Mouse (Mus musculus) forebrain, embryonic 14.5 days (tissue): Measurements from ENCODE around the gene Rhbdl1. TPM values are rescaled to one million over a fixed set of nuclear protein-coding genes. Genes with fewer than 3 reads are reported as not detected.

ENCODE experiments used
- ATAC-seq: fragments of 200-750 bp; cut with Nextera tagmentation; 2 replicates; pipeline ENCODE4 v1.8.0; 2017; ENCODE audit warnings: mild to moderate bottlenecking, moderate library complexity
- DNase-seq: peaks from one replicate; pipeline ENCODE4 v3.0.0-alpha.2; 2015; ENCODE audit warnings: low spot score
- H3K27ac ChIP-seq: fragments of 300-500 bp; sonication (generic); 2 replicates; pipeline ENCODE4 v1.5.1; 2014; ENCODE audit warnings: low read depth, mild to moderate bottlenecking, control low read depth, low read length, moderate library complexity
- H3K27me3 ChIP-seq: fragments of 300-500 bp; sonication (generic); replicated peaks from 2 replicates; pipeline ENCODE4 v1.6.1; 2014; ENCODE audit warnings: low read length, control low read depth, mixed read lengths; ENCODE audit not compliant: control insufficient read depth, insufficient read depth
- H3K36me3 ChIP-seq: fragments of 300-500 bp; sonication (generic); 2 replicates; pipeline ENCODE4 v1.6.1; 2014; ENCODE audit warnings: low read length, control low read depth; ENCODE audit not compliant: control insufficient read depth, insufficient read depth
- H3K4me1 ChIP-seq: fragments of 300-500 bp; sonication (generic); 2 replicates; pipeline ENCODE4 v1.6.1; 2014; ENCODE audit warnings: antibody characterized with exemption, low read length, control low read depth; ENCODE audit not compliant: control insufficient read depth, insufficient read depth
- H3K4me2 ChIP-seq: fragments of 300-500 bp; sonication (generic); 2 replicates; pipeline ENCODE4 v1.6.1; 2014; ENCODE audit warnings: mild to moderate bottlenecking, control low read depth, low read length
- H3K4me3 ChIP-seq: fragments of 300-500 bp; sonication (generic); 2 replicates; pipeline ENCODE4 v1.5.1; 2014; ENCODE audit warnings: low read depth, low read length, control low read depth
- H3K9ac ChIP-seq: fragments of 300-500 bp; sonication (generic); 2 replicates; pipeline ENCODE4 v1.6.1; 2014; ENCODE audit warnings: mild to moderate bottlenecking, low read length, control low read depth, moderate library complexity
- H3K9me3 ChIP-seq: fragments of 300-500 bp; sonication (generic); replicated peaks from 2 replicates; pipeline ENCODE4 v1.6.1; 2016; ENCODE audit warnings: low read length, control low read depth, mixed read lengths; ENCODE audit not compliant: control insufficient read depth
- WGBS: fragments of 180-500 bp; shearing (Covaris S2); extraction: QIAGEN DNeasy Blood & Tissue Kit; methylation state at CpG from one replicate; pipeline ENCODE4 v1.1.7; 2014; 5-methylcytosine and 5-hydroxymethylcytosine counted together
- polyA plus RNA-seq: library from polyadenylated mRNA; unstranded; fragments of >200 nt; fragmentation: Nextera tagmentation; extraction: Ambion mirVana; gene quantifications from 2 replicates; pipeline ENCODE4 v1.2.1, GENCODE M21; 2014

Gene Rhbdl1
- polyA plus RNA-seq, 1 experiment from 2014 or later = 35.4 TPM

DNA sequence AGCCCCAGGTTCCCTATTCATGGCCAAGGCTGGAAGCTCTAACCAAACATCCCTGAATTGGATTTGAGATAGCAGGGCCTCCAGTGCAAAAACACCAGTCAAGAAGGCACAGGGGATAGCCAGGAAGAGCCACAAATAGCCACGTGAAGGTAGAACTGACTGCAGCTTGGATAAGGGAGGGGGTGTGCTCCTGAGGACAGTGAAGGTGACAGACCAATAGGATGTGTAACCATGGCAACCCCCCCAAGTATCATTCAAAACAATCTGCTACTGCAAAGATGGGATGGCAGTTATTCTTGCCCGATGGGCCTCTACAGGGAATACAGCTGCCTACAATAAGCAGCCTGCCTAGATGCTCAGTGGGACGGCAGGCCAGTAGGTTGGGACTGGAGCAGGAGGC, 438 bp upstream of the Rhbdl1 start:
- no peak for ATAC-seq
- H3K4me1 ChIP-seq = peaks cover 38% of the 10 kb centered on the region
- peak; percentile 60 for DNase-seq
- peak overlapping the region; percentile 72 for H3K4me2 ChIP-seq
- peak overlapping the region; percentile 67 for H3K27ac ChIP-seq
- no peak overlapping the region for H3K4me3 ChIP-seq
- H3K9ac ChIP-seq = peak overlapping the region; percentile 72; the same call in 1 of the 2 replicates
- no peaks in the 10 kb centered on the region for H3K27me3 ChIP-seq
- peaks cover 53% of the 10 kb centered on the region for H3K36me3 ChIP-seq
- 27% methylated on average over 3 of the region's 3 CpGs for WGBS
- no peaks in the 10 kb centered on the region for H3K9me3 ChIP-seq

GRCm38 (mm10) chr17:25836397-25837075, 559 bp downstream of the Rhbdl1 start:
- 22% methylated on average over 21 of the region's 23 CpGs for WGBS
- no peaks in the 10 kb centered on the region for H3K27me3 ChIP-seq
- ATAC-seq (no peak), DNase-seq (peak; percentile 21)
- peak overlapping the region; percentile 67 for H3K27ac ChIP-seq
- peak overlapping the region; percentile 72 for H3K4me2 ChIP-seq
- peak overlapping the region; percentile 38 for H3K4me3 ChIP-seq
- peaks cover 44% of the 10 kb centered on the region for H3K4me1 ChIP-seq
- H3K9ac ChIP-seq = peak overlapping the region; percentile 72
- peaks cover 47% of the 10 kb centered on the region for H3K36me3 ChIP-seq
- H3K9me3 ChIP-seq = no peaks in the 10 kb centered on the region

DNA sequence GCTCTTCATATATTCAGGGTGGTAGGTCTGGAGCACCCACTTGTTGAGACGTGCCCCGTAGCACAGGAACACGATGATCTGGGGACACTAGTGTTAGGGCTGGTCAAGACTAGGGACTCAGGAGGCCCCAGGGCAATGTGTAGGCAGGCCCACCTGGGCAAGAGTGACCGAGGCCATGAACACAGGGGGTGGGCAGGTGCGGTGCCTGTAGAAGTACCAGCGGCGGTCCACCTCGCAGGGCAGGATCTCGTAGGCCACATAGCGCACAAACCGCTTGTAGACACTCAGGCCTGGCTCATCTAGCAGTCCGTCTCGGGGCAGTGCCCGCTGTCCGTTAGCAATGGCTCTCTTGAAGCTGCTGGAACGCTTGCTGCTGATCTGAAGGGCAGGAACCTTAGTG, 1.3 kb downstream of the Rhbdl1 start:
- Histone ChIP-seq H3K4me1 (peaks cover 48% of the 10 kb centered on the region), H3K27ac (no peak overlapping the region), H3K9me3 (no peaks in the 10 kb centered on the region), H3K27me3 (no peaks in the 10 kb centered on the region), H3K36me3 (peaks cover 47% of the 10 kb centered on the region), H3K4me2 (peak overlapping the region; percentile 72; the same call in 1 of the 2 replicates), H3K9ac (no peak overlapping the region), H3K4me3 (0 out of 2 replicates have a peak overlapping the region, but pooled peaks have one; percentile 38)
- WGBS = 92% methylated on average over 16 of the region's 16 CpGs
- no peak for ATAC-seq
- DNase-seq = no peak

DNA sequence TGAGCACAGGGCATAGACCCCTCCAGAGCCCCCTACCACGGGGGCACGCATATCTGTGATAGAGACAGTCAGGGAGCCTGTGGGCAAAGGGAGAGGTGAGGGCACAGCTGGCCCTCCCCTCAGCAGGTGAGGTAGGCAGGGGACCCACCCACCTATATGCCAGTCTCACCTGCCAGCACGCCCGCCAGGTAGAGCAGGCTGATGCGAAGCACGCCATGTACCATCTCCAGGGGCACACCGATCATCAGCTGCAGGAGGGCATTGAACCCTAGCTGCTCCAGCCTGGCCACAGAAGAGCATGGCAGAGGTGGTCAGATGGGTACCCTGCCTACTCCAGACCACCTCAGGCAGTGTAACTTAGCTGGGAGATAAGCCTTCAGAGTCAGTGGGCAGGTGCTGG, 1.8 kb downstream of the Rhbdl1 start:
- Histone ChIP-seq H3K4me3 (no peak overlapping the region), H3K27me3 (no peaks in the 10 kb centered on the region), H3K9me3 (no peaks in the 10 kb centered on the region), H3K4me2 (no peak overlapping the region), H3K36me3 (peaks cover 47% of the 10 kb centered on the region), H3K9ac (no peak overlapping the region), H3K4me1 (peaks cover 48% of the 10 kb centered on the region), H3K27ac (no peak overlapping the region)
- no peak for DNase-seq
- no peak for ATAC-seq
- WGBS = 94% methylated on average over 7 of the region's 7 CpGs

GRCm38 (mm10) chr17:25834595-25835222, 2.4 kb downstream of the Rhbdl1 start:
- H3K9ac ChIP-seq = peak overlapping the region; percentile 62
- DNase-seq (no peak), ATAC-seq (no peak)
- peaks cover 47% of the 10 kb centered on the region for H3K36me3 ChIP-seq
- WGBS = 87% methylated on average over 12 of the region's 12 CpGs
- peak overlapping the region; percentile 79 for H3K4me2 ChIP-seq
- peak overlapping the region; percentile 86 for H3K4me3 ChIP-seq
- H3K9me3 ChIP-seq = no peaks in the 10 kb centered on the region
- no peak overlapping the region for H3K27ac ChIP-seq
- peaks cover 53% of the 10 kb centered on the region for H3K4me1 ChIP-seq
- no peaks in the 10 kb centered on the region for H3K27me3 ChIP-seq

DNA sequence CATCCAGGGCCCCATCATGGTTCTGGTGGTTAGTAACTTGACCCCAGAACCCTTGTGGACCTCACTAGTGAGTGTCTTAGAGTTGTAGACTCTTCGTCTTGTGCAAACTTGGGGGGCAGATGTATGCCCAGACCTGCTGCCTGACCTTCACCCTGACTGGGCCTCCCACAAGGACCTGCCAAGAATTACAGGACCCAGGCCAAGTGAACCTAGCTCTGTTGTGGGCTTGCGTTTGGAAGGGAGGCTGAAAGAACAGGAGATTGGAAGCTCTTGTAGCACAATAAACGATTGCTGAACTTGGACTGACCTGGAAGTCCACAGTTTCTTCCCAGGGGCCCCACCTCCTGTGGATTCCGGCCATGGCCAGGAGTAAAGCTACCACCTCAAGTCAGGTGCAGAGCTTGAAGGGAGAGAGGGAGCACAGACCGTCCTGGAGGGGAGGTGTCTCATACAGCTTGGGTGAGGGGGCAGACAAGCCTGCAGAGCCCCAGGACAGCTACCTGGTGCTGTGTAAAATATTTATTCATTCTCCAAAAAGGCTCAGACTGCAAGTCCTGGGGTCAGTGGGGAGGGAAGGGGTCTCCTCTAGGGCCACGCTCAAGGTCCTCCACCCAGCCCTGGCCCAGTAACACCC, 3.0 kb downstream of the Rhbdl1 start:
- no peaks in the 10 kb centered on the region for H3K27me3 ChIP-seq
- 48% methylated on average over 6 of the region's 6 CpGs for WGBS

GRCm38 (mm10) chr17:25833291-25833663, 3.8 kb downstream of the Rhbdl1 start, which contains the start of gene Stub1:
Gene Stub1, minus strand, starts transcription at chr17:25833404.
- H3K27me3 ChIP-seq = no peaks in the 10 kb centered on the region
- DNase-seq = peak; percentile 84
- WGBS = under 1% methylated on average over 24 of the region's 24 CpGs
- ATAC-seq = no peak
- H3K27ac ChIP-seq = peak within 1 kb of the TSS; percentile 82
- H3K4me1 ChIP-seq = peaks cover 58% of the 10 kb centered on the region
- peak within 1 kb of the TSS; percentile 89 for H3K9ac ChIP-seq
- H3K4me3 ChIP-seq = peak within 1 kb of the TSS; percentile 86
- peaks cover 40% of the 10 kb centered on the region for H3K36me3 ChIP-seq
- peak within 1 kb of the TSS; percentile 80 for H3K4me2 ChIP-seq
- H3K9me3 ChIP-seq = no peaks in the 10 kb centered on the region

More for the DNA sequence above, 3.0 kb downstream of the Rhbdl1 start:
- no peak for DNase-seq
- no peaks in the 10 kb centered on the region for H3K9me3 ChIP-seq
- peaks cover 56% of the 10 kb centered on the region for H3K4me1 ChIP-seq
- no peak for ATAC-seq
- H3K9ac ChIP-seq = peak overlapping the region; percentile 62
- H3K4me2 ChIP-seq = peak overlapping the region; percentile 79
- H3K27ac ChIP-seq = peak overlapping the region; percentile 78; the same call in 1 of the 2 replicates
- peak overlapping the region; percentile 86 for H3K4me3 ChIP-seq
- peaks cover 44% of the 10 kb centered on the region for H3K36me3 ChIP-seq

DNA sequence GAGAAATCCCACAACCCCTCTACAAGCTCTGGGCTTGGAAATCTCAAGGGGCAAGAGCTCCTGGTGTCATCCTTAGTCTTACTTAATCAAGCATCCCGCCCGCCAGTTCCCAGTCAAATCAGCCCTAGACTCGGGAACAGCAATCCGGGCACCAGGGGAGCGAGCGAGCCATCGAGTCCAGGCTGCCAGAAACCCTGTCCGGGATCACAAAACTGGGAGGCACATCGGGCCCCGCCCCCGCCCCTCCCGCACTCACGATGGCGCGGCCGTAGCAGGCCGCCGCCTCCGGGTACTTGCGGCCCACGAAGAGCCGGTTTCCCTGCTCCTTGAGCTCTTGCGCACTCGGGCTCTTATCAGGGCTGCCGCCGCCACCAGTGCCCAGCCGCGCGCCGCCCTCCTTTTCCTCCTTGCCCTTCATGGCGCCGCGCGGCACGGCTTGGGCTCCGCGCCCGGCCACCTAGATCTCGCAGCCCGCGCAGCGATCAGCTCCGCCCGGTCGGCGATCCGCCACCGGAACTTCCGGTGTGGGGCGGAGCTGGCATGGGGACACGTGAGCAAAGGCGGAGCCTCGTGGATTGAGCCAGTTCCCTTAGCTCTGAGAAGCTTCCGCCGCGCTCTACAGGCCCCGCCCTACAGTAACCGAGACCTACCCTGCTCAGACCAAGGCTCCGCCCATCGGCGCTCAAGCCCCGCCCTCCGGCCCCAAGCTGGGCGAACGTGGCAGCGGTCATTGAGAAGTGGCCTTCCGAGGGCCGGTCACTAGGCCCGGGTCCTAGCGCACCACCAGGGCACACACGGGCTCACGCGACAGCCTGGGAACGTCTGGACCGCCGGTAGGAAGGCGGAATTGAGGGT, 4.4 kb downstream of the Rhbdl1 start:
- peak overlapping the region; percentile 80 for H3K4me2 ChIP-seq
- H3K27me3 ChIP-seq = no peaks in the 10 kb centered on the region
- H3K9me3 ChIP-seq = no peaks in the 10 kb centered on the region
- ATAC-seq = peak; percentile 93
- peaks cover 42% of the 10 kb centered on the region for H3K36me3 ChIP-seq
- peaks cover 55% of the 10 kb centered on the region for H3K4me1 ChIP-seq
- WGBS = under 1% methylated on average over 76 of the region's 77 CpGs
- H3K27ac ChIP-seq = peak overlapping the region; percentile 82
- H3K9ac ChIP-seq = peak overlapping the region; percentile 89
- DNase-seq = peak; percentile 99
- peak overlapping the region; percentile 86 for H3K4me3 ChIP-seq
